Mouse (Mus musculus): ENCODE data around the gene Ccl17. TPM values are rescaled to one million over a fixed set of nuclear protein-coding genes. Genes with fewer than 3 reads are reported as not detected.

Gene Ccl17
- polyA plus RNA-seq, 1 experiment = 0.64 TPM

DNA sequence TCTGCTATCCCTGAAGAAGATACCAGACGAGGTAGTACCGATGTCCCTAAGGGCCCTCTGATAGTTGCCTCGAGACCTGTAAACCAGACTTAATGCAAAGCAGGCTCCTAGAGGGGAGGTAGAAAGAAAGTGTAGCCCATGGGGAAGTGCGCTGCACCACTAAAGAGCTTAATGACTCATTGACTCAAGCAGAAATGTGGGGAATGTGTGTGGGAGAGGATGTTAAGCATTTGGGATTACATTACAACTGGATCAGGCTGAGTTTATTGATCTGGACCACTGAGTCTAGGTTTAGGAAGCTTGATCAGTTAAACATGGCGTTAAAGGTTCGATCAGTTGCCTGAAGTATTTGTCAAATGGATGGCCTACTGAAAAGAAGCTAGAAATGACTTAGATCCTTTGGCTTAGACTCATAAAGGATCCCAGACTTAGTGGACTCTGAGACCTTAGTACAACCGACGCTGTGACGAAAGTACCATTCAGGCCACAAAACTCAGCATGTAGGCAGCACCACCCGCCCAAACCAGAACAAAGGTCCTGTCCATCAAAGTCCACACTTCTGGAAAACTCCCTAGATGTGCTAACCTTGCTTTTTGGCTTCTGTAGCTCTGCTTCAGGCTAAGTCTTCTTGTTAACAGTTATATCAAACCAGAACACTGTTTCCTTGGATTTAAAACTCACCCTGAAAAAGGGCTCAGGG lies 20.8 kb upstream of the Ccl17 start:
- peak; percentile 82 for DNase-seq
- Histone ChIP-seq H3K36me3 (ENCODE audit: control insufficient read depth, insufficient read depth, low read length) (no peaks in the 10 kb centered on the region), H3K4me1 (ENCODE audit: control insufficient read depth, insufficient read depth, low read length) (peaks cover 35% of the 10 kb centered on the region), H3K27me3 (replicated peaks; ENCODE audit: control insufficient read depth, insufficient read depth, low read length) (no peaks in the 10 kb centered on the region), H3K27ac (ENCODE audit: insufficient read depth, low read depth, low read length) (peak overlapping the region; percentile 69), H3K4me3 (ENCODE audit: insufficient read depth, low read depth, low read length) (no peak overlapping the region)
- 61% methylated on average over 10 of the region's 10 CpGs for WGBS
- TF ChIP-seq POLR2A (IDR thresholded peaks at IDR 0.05; ENCODE audit: low read depth, low read length) (no peak), CTCF (conservative IDR thresholded peaks at IDR 0.05; ENCODE audit: insufficient read depth, insufficient read length, low read depth, low read length) (no peak)

- no peak overlapping the region for H3K27ac ChIP-seq (ENCODE audit: insufficient read depth, low read depth, low read length)
These were observed 15.9 kb upstream of the Ccl17 start for GRCm38 (mm10) chr8:94794368-94794767.

GRCm38 (mm10) chr8:94794782-94795181 lies 15.5 kb upstream of the Ccl17 start:
- Histone ChIP-seq H3K4me1 (ENCODE audit: control insufficient read depth, insufficient read depth, low read length) (peaks cover 4% of the 10 kb centered on the region; the same call in 1 of the 2 replicates), H3K27me3 (replicated peaks; ENCODE audit: control insufficient read depth, insufficient read depth, low read length) (no peaks in the 10 kb centered on the region), H3K27ac (ENCODE audit: insufficient read depth, low read depth, low read length) (no peak overlapping the region), H3K36me3 (ENCODE audit: control insufficient read depth, insufficient read depth, low read length) (no peaks in the 10 kb centered on the region), H3K4me3 (ENCODE audit: insufficient read depth, low read depth, low read length) (no peak overlapping the region)
- WGBS = 93% methylated on average over 2 of the region's 2 CpGs
- no peak for DNase-seq
- TF ChIP-seq POLR2A (IDR thresholded peaks at IDR 0.05; ENCODE audit: low read depth, low read length) (no peak), CTCF (conservative IDR thresholded peaks at IDR 0.05; ENCODE audit: insufficient read depth, insufficient read length, low read depth, low read length) (peak; percentile 29)

More at GRCm38 (mm10) chr8:94794368-94794767, 15.9 kb upstream of the Ccl17 start:
- TF ChIP-seq POLR2A (IDR thresholded peaks at IDR 0.05; ENCODE audit: low read depth, low read length) (no peak), CTCF (conservative IDR thresholded peaks at IDR 0.05; ENCODE audit: insufficient read depth, insufficient read length, low read depth, low read length) (no peak)
- H3K27me3 ChIP-seq (replicated peaks; ENCODE audit: control insufficient read depth, insufficient read depth, low read length) = no peaks in the 10 kb centered on the region
- H3K4me1 ChIP-seq (ENCODE audit: control insufficient read depth, insufficient read depth, low read length) = peaks cover 7% of the 10 kb centered on the region; the same call in 1 of the 2 replicates
- 96% methylated on average over 4 of the region's 4 CpGs for WGBS
- DNase-seq = no peak
- H3K36me3 ChIP-seq (ENCODE audit: control insufficient read depth, insufficient read depth, low read length) = no peaks in the 10 kb centered on the region
- no peak overlapping the region for H3K4me3 ChIP-seq (ENCODE audit: insufficient read depth, low read depth, low read length)

GRCm38 (mm10) chr8:94800278-94800968 lies 9.8 kb upstream of the Ccl17 start:
- H3K4me1 ChIP-seq (ENCODE audit: control insufficient read depth, insufficient read depth, low read length) = no peaks in the 10 kb centered on the region
- no peak for DNase-seq
- WGBS = 46% methylated on average over 7 of the region's 7 CpGs
- H3K36me3 ChIP-seq (ENCODE audit: control insufficient read depth, insufficient read depth, low read length) = no peaks in the 10 kb centered on the region
- no peak for TF ChIP-seq POLR2A (IDR thresholded peaks at IDR 0.05; ENCODE audit: low read depth, low read length)
- TF ChIP-seq CTCF (conservative IDR thresholded peaks at IDR 0.05; ENCODE audit: insufficient read depth, insufficient read length, low read depth, low read length) = no peak
- H3K27ac ChIP-seq (ENCODE audit: insufficient read depth, low read depth, low read length) = no peak overlapping the region
- H3K4me3 ChIP-seq (ENCODE audit: insufficient read depth, low read depth, low read length) = no peak overlapping the region
- H3K27me3 ChIP-seq (replicated peaks; ENCODE audit: control insufficient read depth, insufficient read depth, low read length) = no peaks in the 10 kb centered on the region

DNA sequence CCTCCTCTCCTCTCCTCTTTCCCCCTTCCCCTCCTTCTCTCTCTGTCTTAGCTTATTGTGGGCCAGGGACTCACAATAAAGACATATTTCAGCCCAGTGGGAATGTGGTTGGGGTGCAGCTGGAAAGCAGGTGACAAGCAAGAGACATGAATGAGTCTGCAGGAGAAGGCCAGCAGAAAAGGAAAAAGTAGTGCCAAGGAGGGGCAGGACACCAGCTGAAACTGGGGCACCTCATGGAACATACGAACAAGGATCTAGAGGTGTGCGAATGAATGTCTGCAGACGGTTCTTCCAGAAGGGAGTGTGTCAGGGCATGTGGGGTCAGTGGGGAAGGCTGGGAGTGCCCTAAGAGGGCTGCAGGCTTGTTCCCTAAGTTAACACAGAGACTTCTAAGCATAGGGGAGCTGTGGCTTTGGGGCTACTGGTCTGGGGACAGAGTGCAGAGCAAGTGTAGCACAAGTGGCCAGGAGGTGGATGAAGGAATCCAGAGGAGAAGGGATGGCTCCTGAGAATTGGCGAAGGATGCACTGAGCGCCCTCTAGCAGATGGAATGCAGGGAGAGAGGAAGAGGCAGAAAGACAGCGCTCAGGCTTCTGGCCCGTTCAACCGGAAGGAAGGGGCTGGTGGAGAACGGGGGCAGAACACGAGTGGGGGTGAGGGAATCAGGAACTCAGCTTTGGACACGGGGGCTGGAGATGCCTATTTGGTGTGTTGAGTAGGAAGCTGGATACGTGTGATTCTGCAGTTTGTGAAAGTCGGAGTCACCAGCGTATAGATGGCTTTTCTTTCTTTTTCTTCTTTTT lies 8.8 kb upstream of the Ccl17 start:
- Histone ChIP-seq H3K4me1 (ENCODE audit: control insufficient read depth, insufficient read depth, low read length) (no peaks in the 10 kb centered on the region), H3K27me3 (replicated peaks; ENCODE audit: control insufficient read depth, insufficient read depth, low read length) (no peaks in the 10 kb centered on the region), H3K27ac (ENCODE audit: insufficient read depth, low read depth, low read length) (no peak overlapping the region), H3K4me3 (ENCODE audit: insufficient read depth, low read depth, low read length) (no peak overlapping the region), H3K36me3 (ENCODE audit: control insufficient read depth, insufficient read depth, low read length) (no peaks in the 10 kb centered on the region)
- DNase-seq = peak; percentile 79
- WGBS = 36% methylated on average over 14 of the region's 14 CpGs
- peak; percentile 64; the same call in 1 of the 2 replicates for TF ChIP-seq CTCF (conservative IDR thresholded peaks at IDR 0.05; ENCODE audit: insufficient read depth, insufficient read length, low read depth, low read length)
- TF ChIP-seq POLR2A (IDR thresholded peaks at IDR 0.05; ENCODE audit: low read depth, low read length) = no peak

GRCm38 (mm10) chr8:94802375-94802774 lies 7.9 kb upstream of the Ccl17 start:
- TF ChIP-seq CTCF (conservative IDR thresholded peaks at IDR 0.05; ENCODE audit: insufficient read depth, insufficient read length, low read depth, low read length) (no peak), POLR2A (IDR thresholded peaks at IDR 0.05; ENCODE audit: low read depth, low read length) (no peak)
- 80% methylated on average over 4 of the region's 4 CpGs for WGBS
- no peak overlapping the region for H3K4me3 ChIP-seq (ENCODE audit: insufficient read depth, low read depth, low read length)
- no peak for DNase-seq
- H3K4me1 ChIP-seq (ENCODE audit: control insufficient read depth, insufficient read depth, low read length) = no peaks in the 10 kb centered on the region
- H3K27me3 ChIP-seq (replicated peaks; ENCODE audit: control insufficient read depth, insufficient read depth, low read length) = no peaks in the 10 kb centered on the region
- no peaks in the 10 kb centered on the region for H3K36me3 ChIP-seq (ENCODE audit: control insufficient read depth, insufficient read depth, low read length)
- no peak overlapping the region for H3K27ac ChIP-seq (ENCODE audit: insufficient read depth, low read depth, low read length)

Measured in kidney, adult 2 months (tissue).